Mouse (Mus musculus): ENCODE measurements around the gene Ntrk3.

Ntrk3 gene

DNA sequence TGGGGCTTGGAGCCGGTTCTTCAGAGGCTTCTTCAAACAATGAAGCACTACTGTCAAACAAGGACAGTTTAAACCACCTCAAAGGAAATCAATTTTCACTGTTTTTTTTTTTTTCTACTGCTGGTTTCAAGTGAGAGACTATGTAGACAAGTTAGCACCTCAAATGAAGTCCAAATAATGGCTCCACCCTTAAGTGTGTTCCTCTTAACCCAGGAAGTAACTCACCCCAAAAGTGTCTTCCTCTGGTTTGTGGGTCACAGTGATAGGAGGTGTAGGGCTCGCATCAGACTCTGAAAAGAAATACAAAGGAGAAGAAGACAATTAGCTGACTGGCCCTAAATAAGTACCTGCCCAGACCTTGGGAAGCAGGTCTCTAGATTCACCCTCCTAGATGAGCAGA, 286.1 kb downstream of the Ntrk3 start:
- no peak for DNase-seq (ENCODE audit: low read depth, low spot score)

DNA sequence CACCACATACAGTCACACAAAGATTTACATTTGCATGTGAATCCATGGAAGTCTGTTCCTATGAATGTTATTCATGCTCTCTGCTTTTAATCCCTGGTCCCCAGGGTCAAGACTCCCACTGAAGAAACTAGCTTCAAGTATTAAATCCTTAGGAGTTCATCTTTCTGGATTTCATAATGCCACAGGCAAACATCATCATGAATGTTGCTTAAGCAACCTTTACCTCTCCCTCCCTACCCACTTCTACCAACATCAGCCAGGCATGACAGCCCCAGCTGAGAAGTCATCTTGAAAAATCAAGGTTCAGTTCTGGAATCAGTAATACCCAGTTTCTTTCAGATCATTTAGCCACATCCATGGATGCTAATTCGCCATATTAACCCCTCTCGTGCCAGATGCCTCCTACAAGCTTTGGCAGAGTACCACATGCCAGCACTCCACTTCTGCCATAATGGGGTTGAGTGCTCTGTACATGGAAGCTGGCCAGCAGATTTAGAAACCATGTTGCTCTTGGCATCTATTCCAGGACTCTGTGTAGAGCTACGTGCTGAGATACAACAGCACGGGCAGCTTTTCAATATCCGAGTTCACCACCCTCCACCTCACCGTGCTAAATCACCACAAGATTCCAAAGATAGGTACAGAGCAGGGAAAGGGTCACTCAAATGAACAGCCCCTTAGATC, 287.8 kb downstream of the Ntrk3 start:
- H3K36me3 ChIP-seq (ENCODE audit: control insufficient read depth, insufficient read depth, low read length, poor library complexity, severe bottlenecking): no peaks in the 10 kb centered on the region
- no peaks in the 10 kb centered on the region for H3K27me3 ChIP-seq (ENCODE audit: control insufficient read depth, insufficient read depth, low read length, poor library complexity, severe bottlenecking)
- DNase-seq (ENCODE audit: low read depth, low spot score): no peak

More for the DNA sequence above, 286.1 kb downstream of the Ntrk3 start:
- Histone ChIP-seq H3K27me3 (ENCODE audit: control insufficient read depth, insufficient read depth, low read length, poor library complexity, severe bottlenecking) (no peaks in the 10 kb centered on the region), H3K36me3 (ENCODE audit: control insufficient read depth, insufficient read depth, low read length, poor library complexity, severe bottlenecking) (no peaks in the 10 kb centered on the region)

DNA sequence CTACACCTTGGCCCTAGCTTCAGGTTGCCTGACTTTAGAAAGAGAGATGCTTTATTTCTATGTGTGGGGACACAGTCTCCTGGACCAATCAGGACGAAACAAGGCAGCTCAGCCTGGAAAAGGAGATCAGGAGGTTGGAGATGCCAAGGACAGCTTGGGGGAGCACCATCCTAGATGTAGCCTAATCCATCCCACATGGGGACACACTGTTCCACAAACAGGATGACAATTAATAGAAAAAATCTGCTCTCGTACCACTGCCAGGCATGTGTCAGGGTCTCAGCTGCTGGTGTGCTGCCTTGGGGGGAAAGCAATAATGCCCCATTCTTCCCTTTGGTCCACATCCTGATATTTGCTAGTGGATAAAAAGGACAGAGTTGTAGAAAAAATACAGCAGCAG, 289.0 kb downstream of the Ntrk3 start:
- Histone ChIP-seq H3K27me3 (ENCODE audit: control insufficient read depth, insufficient read depth, low read length, poor library complexity, severe bottlenecking) (no peaks in the 10 kb centered on the region), H3K36me3 (ENCODE audit: control insufficient read depth, insufficient read depth, low read length, poor library complexity, severe bottlenecking) (no peaks in the 10 kb centered on the region)
- DNase-seq (ENCODE audit: low read depth, low spot score): no peak

DNA sequence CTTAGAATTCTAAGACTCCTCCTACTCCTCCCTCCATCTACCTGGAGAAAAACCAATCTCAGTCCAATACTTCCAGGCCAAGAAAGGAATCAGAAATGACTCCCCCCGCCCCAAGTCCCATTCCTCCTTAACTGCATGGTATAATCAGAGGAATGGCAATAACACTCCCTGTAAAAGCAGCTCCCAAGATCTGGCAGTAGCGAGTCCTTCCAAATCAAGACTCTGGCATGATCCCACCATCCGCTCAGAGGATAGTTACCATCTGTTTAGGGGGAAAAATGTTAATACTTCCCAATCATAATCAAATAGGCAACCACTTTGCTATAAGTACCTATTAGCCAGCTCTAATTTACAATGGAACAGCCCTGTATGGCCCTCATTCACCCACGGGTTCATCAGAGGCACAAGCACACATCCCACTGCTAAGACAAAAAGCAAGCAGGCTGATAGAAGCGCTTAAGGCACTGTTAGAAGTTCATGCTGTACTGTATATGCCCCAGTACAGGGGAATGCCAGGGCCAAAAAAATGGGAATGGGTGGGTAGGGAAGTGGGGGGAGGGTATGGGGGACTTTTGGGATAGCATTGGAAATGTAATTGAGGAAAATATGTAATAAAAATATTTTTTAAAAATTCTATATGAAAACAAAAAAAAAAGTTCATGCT, 294.3 kb downstream of the Ntrk3 start:
- Histone ChIP-seq H3K36me3 (ENCODE audit: control insufficient read depth, insufficient read depth, low read length, poor library complexity, severe bottlenecking) (no peaks in the 10 kb centered on the region), H3K27me3 (ENCODE audit: control insufficient read depth, insufficient read depth, low read length, poor library complexity, severe bottlenecking) (no peaks in the 10 kb centered on the region)
- DNase-seq (ENCODE audit: low read depth, low spot score): no peak

DNA sequence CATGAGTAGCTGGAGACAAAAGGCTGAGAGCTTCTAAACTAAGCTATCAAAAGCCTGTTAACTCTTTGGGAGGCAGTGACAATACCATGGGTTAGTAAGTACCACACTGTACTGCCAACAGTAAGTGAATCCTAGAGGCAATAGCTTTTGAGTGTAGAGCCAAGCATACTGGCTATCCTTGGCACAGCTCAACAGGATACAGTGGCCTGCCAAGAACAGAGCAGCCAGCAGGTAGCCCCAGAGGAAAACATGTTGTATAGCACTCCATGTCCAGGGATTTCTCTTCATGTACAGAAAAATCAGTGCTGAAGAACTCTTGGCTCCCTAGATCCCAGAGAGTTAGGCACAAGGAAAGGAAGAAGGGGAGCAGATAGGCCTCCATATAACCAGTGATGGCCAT, 296.1 kb downstream of the Ntrk3 start:
- DNase-seq (ENCODE audit: low read depth, low spot score): no peak
- Histone ChIP-seq H3K27me3 (ENCODE audit: control insufficient read depth, insufficient read depth, low read length, poor library complexity, severe bottlenecking) (no peaks in the 10 kb centered on the region), H3K36me3 (ENCODE audit: control insufficient read depth, insufficient read depth, low read length, poor library complexity, severe bottlenecking) (no peaks in the 10 kb centered on the region)

DNA sequence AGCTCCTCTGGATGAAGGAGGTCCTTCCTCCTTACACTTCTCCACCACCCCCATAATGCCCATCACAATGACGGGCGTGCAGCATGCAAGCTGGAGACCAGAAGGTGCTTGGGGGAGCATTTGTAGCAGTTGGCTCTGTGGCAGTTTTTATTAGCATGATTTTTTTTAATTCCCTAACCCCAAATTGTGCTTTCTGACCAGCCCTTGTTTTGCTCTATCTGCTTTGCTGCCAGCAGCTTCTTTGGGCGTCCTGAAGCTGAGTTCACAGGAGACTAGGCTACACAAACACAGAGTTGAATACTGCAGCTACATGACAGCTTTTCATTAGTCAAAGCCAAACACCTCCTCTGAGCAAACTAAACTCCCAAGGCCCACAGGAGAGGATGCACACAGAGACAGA, 296.9 kb downstream of the Ntrk3 start:
- Histone ChIP-seq H3K27me3 (ENCODE audit: control insufficient read depth, insufficient read depth, low read length, poor library complexity, severe bottlenecking) (no peaks in the 10 kb centered on the region), H3K36me3 (ENCODE audit: control insufficient read depth, insufficient read depth, low read length, poor library complexity, severe bottlenecking) (no peaks in the 10 kb centered on the region)
- no peak for DNase-seq (ENCODE audit: low read depth, low spot score)

DNA sequence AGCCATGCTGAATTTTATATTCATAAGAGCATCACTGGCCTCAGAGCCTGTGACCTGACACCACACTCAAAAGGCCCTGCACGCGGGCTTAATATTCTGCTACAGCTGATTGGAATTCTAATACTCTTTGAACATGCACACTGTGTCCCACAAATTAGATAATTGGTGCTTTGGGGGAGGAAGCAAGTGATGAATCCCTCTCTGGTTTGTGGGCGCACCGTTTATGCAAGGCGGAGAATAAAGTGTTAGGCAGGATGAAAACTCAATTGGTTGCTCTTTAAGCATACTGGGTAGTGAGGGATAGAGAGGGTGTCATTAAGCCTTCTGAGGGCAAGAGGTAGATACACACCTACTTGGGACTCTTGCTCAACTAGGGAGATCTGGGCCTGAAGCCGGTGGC, 297.3 kb downstream of the Ntrk3 start:
- H3K36me3 ChIP-seq (ENCODE audit: control insufficient read depth, insufficient read depth, low read length, poor library complexity, severe bottlenecking): no peaks in the 10 kb centered on the region
- DNase-seq (ENCODE audit: low read depth, low spot score): no peak
- no peaks in the 10 kb centered on the region for H3K27me3 ChIP-seq (ENCODE audit: control insufficient read depth, insufficient read depth, low read length, poor library complexity, severe bottlenecking)

DNA sequence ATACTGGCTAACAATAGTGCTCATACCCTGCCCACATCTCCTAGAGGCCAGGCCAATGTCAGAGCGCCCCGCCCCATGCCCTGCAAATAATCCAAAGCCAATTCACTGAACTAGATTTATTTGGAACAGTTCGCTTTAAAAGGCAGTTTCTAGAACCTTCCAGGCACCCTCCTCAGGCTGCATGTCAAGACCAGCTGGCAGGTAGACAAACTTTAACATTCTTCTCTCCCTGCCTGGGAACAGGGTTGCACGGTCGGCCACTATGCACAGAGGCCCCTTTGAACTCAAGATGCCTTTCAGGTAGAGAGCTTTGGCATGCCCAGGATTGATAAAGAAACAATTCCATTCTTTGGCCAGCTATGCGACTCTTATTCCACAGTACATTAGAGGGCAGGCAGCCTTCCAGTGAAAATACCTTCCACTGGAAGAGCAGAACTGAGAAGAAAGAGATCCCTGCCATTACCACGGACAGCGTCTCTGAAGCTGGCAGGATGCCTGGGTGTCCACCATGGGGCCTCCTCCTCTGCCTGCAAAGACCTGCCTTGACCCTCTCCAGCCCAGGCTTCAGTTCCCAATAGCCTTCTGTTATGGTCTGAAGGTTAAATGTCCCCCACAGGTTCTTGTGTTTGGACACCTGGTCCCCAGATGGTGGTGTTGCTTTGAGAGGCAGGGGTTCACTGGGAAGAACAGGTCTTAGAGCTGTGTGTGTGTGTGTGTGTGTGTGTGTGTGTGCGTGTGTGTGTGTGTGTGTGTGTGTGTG, 298.3 kb downstream of the Ntrk3 start:
- no peak for DNase-seq (ENCODE audit: low read depth, low spot score)
- Histone ChIP-seq H3K36me3 (ENCODE audit: control insufficient read depth, insufficient read depth, low read length, poor library complexity, severe bottlenecking) (no peaks in the 10 kb centered on the region), H3K27me3 (ENCODE audit: control insufficient read depth, insufficient read depth, low read length, poor library complexity, severe bottlenecking) (no peaks in the 10 kb centered on the region)

DNA sequence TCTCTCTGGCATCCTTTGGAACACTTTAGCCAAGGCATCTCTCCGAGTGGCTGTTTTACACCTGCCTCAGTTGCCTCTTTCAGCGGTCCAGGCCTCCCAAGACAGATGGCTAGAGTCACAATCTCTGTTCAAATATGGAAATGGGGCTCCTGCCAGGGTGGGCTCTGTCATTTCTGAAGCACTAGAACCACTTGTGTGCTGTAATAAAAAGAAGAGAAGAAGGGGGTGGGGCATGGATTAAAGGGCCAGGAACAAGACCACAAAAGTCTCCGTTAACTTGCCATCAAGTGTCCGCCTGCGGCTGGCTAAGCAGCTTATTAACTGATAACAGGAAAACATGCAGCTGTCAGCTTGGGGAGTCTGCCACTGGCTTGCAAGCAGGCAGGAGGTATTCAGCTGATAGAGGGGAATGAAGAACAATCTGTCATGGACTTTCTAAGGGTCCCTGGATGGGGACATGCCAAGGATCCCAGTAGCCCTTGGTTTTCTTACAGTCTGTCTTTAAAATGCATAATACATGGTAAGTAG, 304.1 kb downstream of the Ntrk3 start:
- no peak for DNase-seq (ENCODE audit: low read depth, low spot score)
- H3K27me3 ChIP-seq (ENCODE audit: control insufficient read depth, insufficient read depth, low read length, poor library complexity, severe bottlenecking): no peaks in the 10 kb centered on the region
- no peaks in the 10 kb centered on the region for H3K36me3 ChIP-seq (ENCODE audit: control insufficient read depth, insufficient read depth, low read length, poor library complexity, severe bottlenecking)

DNA sequence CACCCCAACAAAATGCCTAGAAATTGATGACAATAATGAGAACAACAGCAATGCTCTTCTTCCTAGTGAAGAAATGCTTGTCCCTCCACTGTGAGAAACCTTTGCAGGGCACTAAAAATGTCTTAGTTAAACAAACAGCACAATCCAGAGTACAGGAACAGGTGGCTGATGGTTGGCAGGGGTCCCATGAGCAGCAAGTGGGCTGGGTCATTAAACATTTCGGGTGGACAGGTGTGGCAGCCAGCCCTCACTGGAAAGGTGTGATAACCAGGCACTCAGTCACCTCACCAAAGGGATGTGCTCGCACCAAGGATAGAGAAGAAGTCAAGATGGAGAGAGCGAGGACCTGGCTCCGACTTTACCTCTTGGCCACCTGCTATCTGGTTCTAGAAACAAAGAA, 306.2 kb downstream of the Ntrk3 start:
- Histone ChIP-seq H3K27me3 (ENCODE audit: control insufficient read depth, insufficient read depth, low read length, poor library complexity, severe bottlenecking) (no peaks in the 10 kb centered on the region), H3K36me3 (ENCODE audit: control insufficient read depth, insufficient read depth, low read length, poor library complexity, severe bottlenecking) (no peaks in the 10 kb centered on the region)
- no peak for DNase-seq (ENCODE audit: low read depth, low spot score)

DNA sequence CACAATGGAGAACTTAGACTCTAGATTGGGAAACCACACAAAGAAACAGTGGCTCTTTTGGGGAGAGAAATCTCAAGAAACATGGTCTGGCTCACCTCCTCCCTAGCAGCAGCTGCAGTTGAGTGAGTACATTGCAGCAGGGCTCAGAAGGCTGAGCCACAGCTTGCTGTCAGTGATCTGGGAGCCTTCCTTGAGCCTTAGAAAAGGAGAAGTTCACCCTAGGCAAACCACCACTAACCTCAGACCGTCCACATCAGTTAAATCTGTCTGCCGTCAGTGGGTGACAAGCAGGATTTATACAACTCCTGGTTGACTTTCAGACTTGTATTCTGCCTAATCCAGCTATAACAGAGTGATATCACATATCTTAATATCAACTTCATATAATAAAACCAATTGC, 325.6 kb downstream of the Ntrk3 start:
- no peak for DNase-seq (ENCODE audit: low read depth, low spot score)
- Histone ChIP-seq H3K36me3 (ENCODE audit: control insufficient read depth, insufficient read depth, low read length, poor library complexity, severe bottlenecking) (no peaks in the 10 kb centered on the region), H3K27me3 (ENCODE audit: control insufficient read depth, insufficient read depth, low read length, poor library complexity, severe bottlenecking) (no peaks in the 10 kb centered on the region)

DNA sequence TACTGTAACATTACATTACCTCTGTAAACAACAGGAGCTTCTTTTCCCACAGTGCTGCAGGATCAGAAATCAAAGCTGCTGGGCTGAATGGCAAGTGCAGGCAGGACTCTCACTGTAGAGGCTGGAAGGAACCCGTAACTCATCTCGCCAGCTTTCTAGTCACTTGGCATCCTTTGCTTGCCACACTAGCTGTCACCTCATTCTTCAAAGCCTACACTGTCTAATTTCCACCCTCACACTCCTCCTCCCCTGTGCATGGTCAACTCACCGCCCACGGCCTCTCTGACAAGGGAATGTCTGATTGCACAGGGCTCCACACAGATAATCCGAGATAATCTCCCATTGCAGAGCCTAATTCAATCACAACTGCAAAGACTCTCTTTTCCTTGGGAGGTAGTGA, 327.8 kb downstream of the Ntrk3 start:
- no peak for DNase-seq (ENCODE audit: low read depth, low spot score)
- no peaks in the 10 kb centered on the region for H3K27me3 ChIP-seq (ENCODE audit: control insufficient read depth, insufficient read depth, low read length, poor library complexity, severe bottlenecking)

DNA sequence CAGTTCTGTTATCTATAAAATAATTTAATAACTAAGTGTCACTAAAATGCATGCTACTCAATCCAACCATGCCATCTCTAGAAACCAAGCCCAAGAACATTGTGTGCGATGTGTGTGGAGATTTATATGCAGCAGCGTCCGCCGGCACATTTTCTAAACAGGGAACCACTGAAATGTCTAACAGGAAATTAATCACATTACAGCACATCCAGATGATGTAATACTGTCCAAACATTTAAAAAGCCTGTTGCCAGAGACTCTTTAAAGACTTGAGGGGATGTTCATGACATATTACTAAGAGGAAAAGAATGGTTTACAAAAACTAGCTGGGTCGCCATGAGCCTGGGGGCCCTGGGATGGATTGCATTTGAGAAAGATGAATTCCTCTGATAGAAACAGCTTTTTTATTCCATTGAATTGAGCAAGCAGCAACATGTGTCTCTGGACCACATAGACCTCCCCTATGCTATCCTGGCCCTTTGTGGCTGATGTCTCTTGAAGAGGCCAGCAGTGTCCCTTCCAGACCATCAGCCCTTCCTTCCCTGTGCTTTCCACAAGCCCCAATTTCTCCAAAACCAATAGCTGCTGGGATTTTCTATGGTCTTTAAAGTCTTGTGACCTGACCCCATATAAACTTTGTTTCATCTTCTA, 331.0 kb downstream of the Ntrk3 start:
- Histone ChIP-seq H3K27me3 (ENCODE audit: control insufficient read depth, insufficient read depth, low read length, poor library complexity, severe bottlenecking) (no peaks in the 10 kb centered on the region), H3K36me3 (ENCODE audit: control insufficient read depth, insufficient read depth, low read length, poor library complexity, severe bottlenecking) (no peaks in the 10 kb centered on the region)
- no peak for DNase-seq (ENCODE audit: low read depth, low spot score)

More for the DNA sequence above, 327.8 kb downstream of the Ntrk3 start:
- no peaks in the 10 kb centered on the region for H3K36me3 ChIP-seq (ENCODE audit: control insufficient read depth, insufficient read depth, low read length, poor library complexity, severe bottlenecking)

DNA sequence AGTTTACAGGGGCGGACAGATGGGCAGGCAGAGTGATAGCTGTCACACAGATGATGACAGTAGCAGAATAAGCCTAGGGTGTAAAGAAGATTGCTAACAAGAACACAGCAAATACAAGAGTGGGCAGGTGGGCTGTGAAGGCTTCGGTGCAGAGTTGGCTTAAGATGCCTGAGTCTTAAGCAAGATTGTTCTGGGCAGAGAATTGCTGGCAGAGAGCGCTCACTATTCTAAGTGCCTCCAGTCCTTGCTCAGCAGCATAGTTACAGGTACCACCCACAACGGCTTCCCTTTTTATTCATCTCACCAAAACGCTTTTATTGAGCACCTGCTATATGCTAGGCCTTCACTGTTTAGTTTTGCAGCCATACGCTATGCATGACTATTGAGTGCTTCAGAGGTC, 333.3 kb downstream of the Ntrk3 start:
- H3K36me3 ChIP-seq (ENCODE audit: control insufficient read depth, insufficient read depth, low read length, poor library complexity, severe bottlenecking): no peaks in the 10 kb centered on the region
- DNase-seq (ENCODE audit: low read depth, low spot score): no peak
- H3K27me3 ChIP-seq (ENCODE audit: control insufficient read depth, insufficient read depth, low read length, poor library complexity, severe bottlenecking): no peaks in the 10 kb centered on the region

DNA sequence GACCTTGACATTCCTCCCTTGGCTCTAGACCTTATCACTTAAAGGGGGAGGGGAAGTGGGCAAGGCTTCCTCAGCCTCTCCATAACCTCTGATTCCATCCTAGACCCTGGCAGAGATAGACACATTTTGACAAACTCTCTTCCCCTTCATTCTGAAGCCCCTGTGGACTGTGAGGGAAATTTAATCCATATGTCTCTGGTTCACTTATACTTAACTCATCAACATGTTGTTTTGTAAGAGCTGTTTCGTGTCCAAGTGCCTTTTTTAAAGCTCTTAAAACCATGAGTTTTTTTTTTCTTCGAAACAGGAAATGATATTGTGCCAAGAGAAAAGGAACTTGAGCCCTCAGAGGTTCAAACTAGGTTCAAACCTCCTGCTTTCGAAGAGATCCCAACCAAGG, 335.3 kb downstream of the Ntrk3 start:
- H3K36me3 ChIP-seq (ENCODE audit: control insufficient read depth, insufficient read depth, low read length, poor library complexity, severe bottlenecking): no peaks in the 10 kb centered on the region
- H3K27me3 ChIP-seq (ENCODE audit: control insufficient read depth, insufficient read depth, low read length, poor library complexity, severe bottlenecking): no peaks in the 10 kb centered on the region
- no peak for DNase-seq (ENCODE audit: low read depth, low spot score)

Measured in splenic B cell, adult 2 months (primary cell).